Mouse (Mus musculus) Patski (cell line): ENCODE measurements around the gene Pik3c2g. TPM values are rescaled to one million over a fixed set of nuclear protein-coding genes. Genes with fewer than 3 reads are reported as not detected.
"Not testable (repeated sequence)": the region's sequence is repeated elsewhere in the genome, so short reads cannot be mapped to it uniquely, and the experiment has no call there.

ENCODE experiments used
- ATAC-seq: fragments of 100-300 bp; one replicate; pipeline ENCODE4 v1.8.0; 2021
- CTCF ChIA-PET: fragments of 350-600 bp; sonication (Branson Sonifier 250); formaldehyde crosslinking; loops from one replicate; lab custom pipeline; 2022; ENCODE audit warnings: inconsistent platforms; lab: Charles Lee
- POLR2A ChIA-PET: fragments of 350-600 bp; sonication (Branson Sonifier 250); formaldehyde crosslinking; loops from one replicate; lab custom pipeline; 2022; ENCODE audit warnings: antibody characterized with exemption, inconsistent platforms; lab: Charles Lee
- DNase-seq: peaks from one replicate; pipeline ENCODE4 v3.0.0-alpha.2; 2011; ENCODE audit warnings: low read depth, low spot score
- H3K27me3 ChIP-seq: fragments of 371-371 bp; one replicate; pipeline ENCODE4 v1.5.1; 2021
- CTCF ChIP-seq: fragments of 100-300 bp; IDR thresholded peaks from one replicate; pipeline ENCODE4 v1.5.1; 2021
- in situ Hi-C: fragments of 300-500 bp; cut with MboI; formaldehyde crosslinking; loops from 3 replicates; pipeline ENCODE4 v1.11.1; 2018; ENCODE audit warnings: low pct_unique_long_range_greater_than_20kb, mixed read lengths
- polyA plus RNA-seq: library from polyadenylated mRNA; unstranded; gene quantifications from one replicate; pipeline ENCODE4 v1.2.3, GENCODE M21; 2021

Gene Pik3c2g
- polyA plus RNA-seq, 1 experiment from 2014 or later, result 0.04 TPM

DNA sequence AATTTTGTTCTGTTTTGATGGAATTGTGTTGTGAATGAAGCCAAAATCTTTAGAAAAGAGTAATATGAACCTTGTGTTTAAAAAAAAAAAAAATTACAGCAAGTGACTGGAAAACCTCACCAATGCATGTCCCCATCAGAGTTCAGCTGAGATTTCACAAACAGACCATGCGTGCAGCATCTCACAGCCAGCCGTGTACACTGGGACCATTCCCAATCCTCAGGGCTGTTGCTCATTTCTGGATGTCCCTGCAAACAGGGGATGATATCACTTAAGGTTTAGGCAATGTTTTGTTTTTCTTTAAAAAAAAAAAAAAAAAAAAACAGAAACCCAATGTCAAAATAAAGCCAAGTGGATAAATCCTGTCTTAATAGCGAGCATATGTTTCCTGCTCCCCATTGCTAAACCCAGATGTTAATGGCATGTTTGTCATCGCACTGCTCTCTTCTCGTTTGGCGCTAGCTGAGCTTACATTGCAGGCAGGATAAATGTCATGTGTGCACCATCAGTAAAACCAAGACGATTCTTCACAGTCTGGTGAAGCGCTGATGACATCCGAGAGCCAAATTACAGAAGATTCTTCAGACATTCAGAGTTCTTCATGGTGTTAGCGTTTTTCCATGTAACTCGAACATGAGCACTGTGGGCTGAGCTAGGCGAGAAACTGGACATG, 322.1 kb downstream of the Pik3c2g start:
- CTCF ChIA-PET, result no interaction called here
- in situ Hi-C loops, result no loop called here
- no peak for ATAC-seq
- POLR2A ChIA-PET, result no interaction called here
- no peak for TF ChIP-seq CTCF
- no peak for DNase-seq
- H3K27me3 ChIP-seq, result no peaks in the 10 kb centered on the region

DNA sequence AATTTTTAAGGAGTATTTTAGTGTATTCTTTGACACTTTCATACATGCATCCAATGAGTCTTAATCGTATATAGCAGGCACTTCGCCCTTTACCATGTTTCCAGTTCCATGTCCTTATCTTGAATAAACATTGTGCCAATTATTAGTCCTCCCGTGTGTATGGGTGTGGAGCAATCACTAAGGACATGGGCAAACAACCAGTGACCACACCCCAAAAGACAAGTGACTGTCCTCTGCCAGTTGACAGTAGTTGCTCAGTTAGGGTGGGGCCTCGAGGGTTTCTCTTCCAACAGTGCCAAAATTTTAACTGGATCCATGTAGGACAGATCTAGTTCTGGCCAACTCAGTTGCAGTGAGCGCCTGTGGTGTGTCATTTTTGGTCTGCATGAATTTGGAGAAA, 341.7 kb downstream of the Pik3c2g start:
- no peak for ATAC-seq
- H3K27me3 ChIP-seq, result no peaks in the 10 kb centered on the region
- no peak for TF ChIP-seq CTCF
- in situ Hi-C loops, result no loop called here
- CTCF ChIA-PET, result no interaction called here
- DNase-seq, result no peak
- POLR2A ChIA-PET, result no interaction called here

DNA sequence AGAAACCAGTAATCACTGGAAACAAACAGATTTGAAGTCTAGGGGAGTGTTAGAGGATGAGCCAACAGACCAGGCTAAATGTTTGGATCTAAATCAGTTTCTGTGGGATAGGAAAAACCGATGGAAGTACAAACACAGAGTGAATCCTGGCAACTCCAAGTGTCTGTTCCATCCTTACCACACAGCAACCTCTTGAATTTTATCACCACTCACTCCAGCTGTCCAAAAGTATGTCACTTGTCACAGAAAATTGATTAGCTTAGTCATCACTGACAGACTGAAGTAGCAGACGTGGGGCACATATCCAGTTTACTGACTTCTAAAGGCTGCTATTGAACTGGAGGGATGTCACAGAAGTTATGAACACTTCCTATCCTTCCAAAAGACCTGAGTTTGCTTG, 347.8 kb downstream of the Pik3c2g start:
- in situ Hi-C loops, result no loop called here
- DNase-seq (no peak), ATAC-seq (no peak)
- no peaks in the 10 kb centered on the region for H3K27me3 ChIP-seq
- POLR2A ChIA-PET, result no interaction called here
- CTCF ChIA-PET, result no interaction called here
- TF ChIP-seq CTCF, result no peak

DNA sequence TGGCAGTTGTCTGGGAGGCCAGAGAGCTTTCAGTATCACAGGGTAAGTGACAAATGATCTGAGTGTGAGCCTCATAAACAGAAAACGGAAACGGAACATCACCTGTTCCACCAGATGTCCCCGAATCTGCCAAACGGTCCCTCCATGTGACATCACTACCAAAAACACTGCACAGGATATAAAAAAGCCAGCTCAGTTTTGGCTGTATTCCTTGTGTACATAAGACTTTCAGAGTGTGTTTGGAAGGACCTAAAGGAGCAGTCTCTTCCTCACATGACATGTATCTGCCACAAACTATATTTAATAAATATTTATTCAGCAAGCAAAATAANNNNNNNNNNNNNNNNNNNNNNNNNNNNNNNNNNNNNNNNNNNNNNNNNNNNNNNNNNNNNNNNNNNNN, 350.6 kb downstream of the Pik3c2g start:
- H3K27me3 ChIP-seq, DNase-seq, POLR2A ChIA-PET, CTCF ChIA-PET, in situ Hi-C loops, ATAC-seq: not testable (repeated sequence)

DNA sequence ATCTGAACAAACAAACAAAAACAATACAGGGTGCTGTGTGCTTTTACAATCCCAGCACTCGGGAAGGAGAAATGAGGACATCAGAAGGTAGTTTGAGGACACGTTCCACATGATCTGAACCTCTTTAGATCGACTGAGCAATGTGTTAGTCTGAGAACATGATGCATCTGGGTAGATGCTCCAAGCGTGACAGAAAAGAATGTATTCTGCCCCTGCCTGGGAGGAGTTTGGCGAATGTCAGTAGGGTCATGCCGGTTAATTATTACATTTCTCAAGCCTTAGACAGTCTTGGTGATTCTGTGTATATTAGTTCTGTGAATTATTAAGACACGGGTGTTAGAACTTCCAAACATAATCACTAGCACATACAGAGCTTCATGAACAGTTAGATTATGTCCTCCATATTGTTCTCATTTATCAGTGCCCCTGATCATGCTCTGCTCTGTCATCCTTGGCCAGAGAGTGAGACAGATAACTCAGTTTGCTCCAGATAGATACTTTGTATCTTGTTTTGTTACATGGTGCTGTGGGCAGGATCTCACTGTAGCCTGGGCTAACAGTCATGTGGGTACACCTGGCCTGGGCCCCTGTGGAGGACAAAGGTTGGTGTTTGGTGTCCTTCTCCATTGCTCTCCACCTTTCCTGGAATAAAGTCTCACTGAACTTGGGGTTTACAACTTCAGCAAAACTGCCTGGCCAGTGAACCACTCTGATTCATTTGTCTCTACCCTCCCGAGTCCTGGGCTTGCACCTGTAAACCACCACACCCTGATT, 360.3 kb downstream of the Pik3c2g start:
- ChIA-PET POLR2A (interaction anchor here (0.9 kb wide), 1 partner anchor 16 kb away, joined by 3 read pairs; no protein-coding TSS in a partner anchor), CTCF (interaction anchor here (0.6 to 0.9 kb wide), 3 partner anchors 11 to 82 kb away, joined by 3 read pairs; no protein-coding TSS in a partner anchor)
- in situ Hi-C loops, result no loop called here
- no peak for DNase-seq
- no peak for ATAC-seq
- no peaks in the 10 kb centered on the region for H3K27me3 ChIP-seq
- no peak for TF ChIP-seq CTCF

DNA sequence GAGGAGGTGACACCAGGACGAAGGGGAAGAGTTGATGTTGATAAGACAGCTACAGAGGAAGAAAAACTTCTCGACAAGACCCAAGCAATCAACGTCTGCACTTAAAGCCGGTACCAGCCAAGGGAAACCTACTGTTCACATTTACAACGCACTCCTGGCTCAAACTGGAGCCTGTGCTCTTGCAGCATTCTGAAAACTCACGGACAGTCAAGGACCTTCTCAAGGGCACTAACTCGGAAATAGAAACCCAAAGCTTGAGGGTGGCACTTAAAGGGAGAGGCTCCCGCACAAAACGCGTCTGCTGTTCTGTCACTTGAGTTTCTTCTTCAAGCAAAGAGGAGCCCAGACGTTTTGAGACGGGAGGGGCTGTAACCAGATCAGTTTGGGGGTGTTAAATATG, 366.6 kb downstream of the Pik3c2g start:
- no peaks in the 10 kb centered on the region for H3K27me3 ChIP-seq
- in situ Hi-C loops, result no loop called here
- no peak for TF ChIP-seq CTCF
- DNase-seq, result no peak
- ChIA-PET CTCF (interaction anchor here (1.0 kb wide), 1 partner anchor 64 kb away, joined by 3 read pairs; no protein-coding TSS in a partner anchor), POLR2A (no interaction called here)
- no peak for ATAC-seq

DNA sequence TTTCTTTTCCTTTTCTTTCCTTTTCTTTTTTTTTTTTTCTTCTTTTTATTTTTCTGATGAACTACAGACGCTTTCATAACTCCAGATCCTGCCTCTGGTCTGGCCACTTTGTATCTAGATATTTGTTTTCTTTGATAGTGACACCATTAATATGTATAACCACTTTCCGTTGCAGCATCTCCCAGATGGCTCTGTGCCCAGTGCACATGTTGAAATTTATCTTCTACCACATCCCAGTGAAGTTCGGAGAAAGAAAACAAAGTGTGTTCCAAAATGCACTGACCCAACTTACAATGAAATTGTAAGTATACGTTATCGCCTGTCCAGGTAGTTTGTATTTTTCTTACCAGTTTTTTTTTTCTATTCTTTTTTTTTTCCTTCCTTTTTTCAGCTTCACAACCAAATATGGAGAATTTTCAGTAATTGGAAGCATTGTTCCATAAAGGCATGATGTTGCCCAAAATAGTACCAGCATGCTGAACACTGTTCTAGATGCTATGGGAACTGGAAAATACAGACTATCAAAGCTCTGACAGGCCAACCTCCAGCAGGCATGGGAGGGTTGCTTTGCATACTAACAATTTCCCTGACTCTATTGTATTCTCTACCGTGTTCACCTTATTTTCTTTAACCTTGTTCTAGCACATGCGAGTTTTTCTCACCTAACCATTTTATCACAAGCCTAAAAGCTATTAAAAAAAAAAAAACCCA, 370.7 kb downstream of the Pik3c2g start:
- ChIA-PET CTCF (no interaction called here), POLR2A (no interaction called here)
- ATAC-seq, result no peak
- in situ Hi-C loops, result no loop called here
- DNase-seq, result no peak
- TF ChIP-seq CTCF, result no peak
- no peaks in the 10 kb centered on the region for H3K27me3 ChIP-seq

DNA sequence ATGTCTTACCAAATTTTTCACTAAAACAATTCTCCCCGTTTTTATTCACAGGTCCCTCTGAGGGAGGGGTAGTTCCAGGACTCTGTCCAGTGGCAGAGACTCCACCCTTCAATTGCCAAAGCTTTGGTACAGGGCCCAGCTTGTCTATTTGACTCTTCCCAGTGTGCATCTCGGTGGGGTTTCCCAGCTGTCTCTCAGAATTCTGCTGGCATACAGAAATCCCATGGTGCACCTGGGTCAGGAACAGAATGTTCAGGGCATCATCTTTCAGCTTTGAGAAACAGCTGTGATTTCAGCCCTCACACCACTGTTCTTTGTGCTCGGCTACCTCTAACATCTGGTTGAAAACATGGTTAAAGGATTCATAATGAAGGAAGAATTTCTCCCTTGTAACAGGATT, 376.8 kb downstream of the Pik3c2g start:
- ChIA-PET CTCF (no interaction called here), POLR2A (interaction anchor here (1.0 kb wide), 1 partner anchor 16 kb away, joined by 3 read pairs; no protein-coding TSS in a partner anchor)
- ATAC-seq (no peak), DNase-seq (no peak)
- H3K27me3 ChIP-seq, result no peaks in the 10 kb centered on the region
- no peak for TF ChIP-seq CTCF
- in situ Hi-C loops, result no loop called here

DNA sequence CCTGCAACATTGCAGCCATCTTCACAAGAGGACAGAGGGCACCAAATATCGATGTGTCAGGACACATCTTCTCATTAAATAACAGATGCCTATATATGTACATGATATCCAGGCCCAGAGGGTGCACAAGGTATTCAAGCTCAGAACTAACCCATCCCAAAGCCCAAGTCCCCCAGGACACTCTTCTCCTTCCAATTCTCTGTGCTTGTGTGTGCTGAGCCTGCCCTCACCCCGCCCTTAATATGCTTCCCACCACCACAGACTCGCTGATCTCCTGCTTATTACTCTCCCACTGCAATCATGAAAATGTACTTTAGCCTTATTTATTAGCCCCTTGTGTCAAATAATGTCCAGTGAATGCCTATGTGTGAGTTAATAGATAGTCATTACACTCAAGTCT, 377.9 kb downstream of the Pik3c2g start:
- ATAC-seq, result no peak
- H3K27me3 ChIP-seq, result no peaks in the 10 kb centered on the region
- in situ Hi-C loops, result no loop called here
- CTCF ChIA-PET, result no interaction called here
- no peak for DNase-seq
- no peak for TF ChIP-seq CTCF
- POLR2A ChIA-PET, result no interaction called here

DNA sequence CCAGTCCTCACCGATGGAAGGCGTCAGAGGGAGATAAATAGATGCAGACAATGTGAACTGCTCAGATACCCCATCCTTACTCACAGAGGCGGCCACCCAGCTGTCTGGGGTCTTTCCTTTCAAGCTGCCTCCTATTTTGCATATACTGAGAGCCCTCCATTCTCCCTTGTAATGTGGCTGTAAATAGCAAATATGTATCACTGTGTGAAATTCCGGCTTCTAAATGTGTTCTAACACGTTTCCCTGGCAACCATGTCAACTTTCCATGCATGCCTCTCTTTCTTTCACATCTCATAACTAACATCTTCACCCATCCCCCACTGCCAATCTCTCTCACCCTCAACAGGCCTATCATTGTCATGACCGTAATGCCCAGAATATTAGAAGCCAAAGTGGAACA, 379.7 kb downstream of the Pik3c2g start:
- no peaks in the 10 kb centered on the region for H3K27me3 ChIP-seq
- in situ Hi-C loops, result no loop called here
- TF ChIP-seq CTCF, result no peak
- DNase-seq, result no peak
- CTCF ChIA-PET, result no interaction called here
- POLR2A ChIA-PET, result no interaction called here
- ATAC-seq, result no peak
